Mouse (Mus musculus) cerebellum, adult 11-12 months (tissue): ENCODE measurements around the gene Gm43720.
"Not testable (repeated sequence)": the region's sequence is repeated elsewhere in the genome, so short reads cannot be mapped to it uniquely, and the experiment has no call there.

ENCODE experiments used
- DNase-seq: peaks from one replicate; pipeline ENCODE4 v3.0.0; 2022

Gm43720 gene

GRCm38 (mm10) chr5:138260834-138261233 lies 18.9 kb downstream of the Gm43720 start:
- DNase-seq = no peak

- peak; percentile 14 for DNase-seq
These were observed 19.7 kb downstream of the Gm43720 start for GRCm38 (mm10) chr5:138260051-138260450.

- DNase-seq = no peak
These were observed 20.8 kb downstream of the Gm43720 start for GRCm38 (mm10) chr5:138258993-138259392.

- DNase-seq = peak; percentile 23
These were observed 21.2 kb downstream of the Gm43720 start for GRCm38 (mm10) chr5:138258542-138258941.

- peak; percentile 22 for DNase-seq
These were observed 21.7 kb downstream of the Gm43720 start for GRCm38 (mm10) chr5:138258078-138258477.

- DNase-seq = no peak
These were observed 22.2 kb downstream of the Gm43720 start for GRCm38 (mm10) chr5:138257585-138257978.

GRCm38 (mm10) chr5:138256966-138257584 lies 22.7 kb downstream of the Gm43720 start:
- no peak for DNase-seq

- no peak for DNase-seq
These were observed 23.7 kb downstream of the Gm43720 start for GRCm38 (mm10) chr5:138256094-138256467.

GRCm38 (mm10) chr5:138255353-138256093 lies 24.2 kb downstream of the Gm43720 start, which contains the start of gene Lamtor4:
Gene Lamtor4, plus strand, starts transcription at chr5:138255482.
- DNase-seq = peak; percentile 98

GRCm38 (mm10) chr5:138253061-138253460 lies 26.7 kb downstream of the Gm43720 start:
- no peak for DNase-seq

- DNase-seq = no peak
These were observed 28.6 kb downstream of the Gm43720 start for GRCm38 (mm10) chr5:138251144-138251543.

GRCm38 (mm10) chr5:138241511-138241910 lies 38.2 kb downstream of the Gm43720 start:
- DNase-seq = no peak

GRCm38 (mm10) chr5:138234224-138234623 lies 45.5 kb downstream of the Gm43720 start:
- DNase-seq = no peak

- no peak for DNase-seq
These were observed 46.0 kb downstream of the Gm43720 start for GRCm38 (mm10) chr5:138233778-138234177.

- DNase-seq = no peak
These were observed 50.2 kb downstream of the Gm43720 start for GRCm38 (mm10) chr5:138229511-138229910.

GRCm38 (mm10) chr5:138228026-138228425 lies 51.7 kb downstream of the Gm43720 start:
- no peak for DNase-seq

GRCm38 (mm10) chr5:138227367-138227766 lies 52.4 kb downstream of the Gm43720 start:
- DNase-seq = no peak

- DNase-seq = no peak
These were observed 53.3 kb downstream of the Gm43720 start for GRCm38 (mm10) chr5:138226491-138226890.

- DNase-seq = no peak
These were observed 54.1 kb downstream of the Gm43720 start, which contains the start of gene Nxpe5 for GRCm38 (mm10) chr5:138225700-138226099. Gene Nxpe5, plus strand, starts transcription at chr5:138225898.

GRCm38 (mm10) chr5:138223287-138223686 lies 56.5 kb downstream of the Gm43720 start:
- no peak for DNase-seq

GRCm38 (mm10) chr5:138222111-138222510 lies 57.6 kb downstream of the Gm43720 start:
- DNase-seq = peak; percentile 31

GRCm38 (mm10) chr5:138219864-138220263 lies 59.9 kb downstream of the Gm43720 start:
- DNase-seq = no peak

GRCm38 (mm10) chr5:138216632-138217031 lies 63.1 kb downstream of the Gm43720 start:
- DNase-seq = not testable (repeated sequence)
